20 mouse cellular contexts compared by ENCODE assay signal in the genomic region with DNA sequence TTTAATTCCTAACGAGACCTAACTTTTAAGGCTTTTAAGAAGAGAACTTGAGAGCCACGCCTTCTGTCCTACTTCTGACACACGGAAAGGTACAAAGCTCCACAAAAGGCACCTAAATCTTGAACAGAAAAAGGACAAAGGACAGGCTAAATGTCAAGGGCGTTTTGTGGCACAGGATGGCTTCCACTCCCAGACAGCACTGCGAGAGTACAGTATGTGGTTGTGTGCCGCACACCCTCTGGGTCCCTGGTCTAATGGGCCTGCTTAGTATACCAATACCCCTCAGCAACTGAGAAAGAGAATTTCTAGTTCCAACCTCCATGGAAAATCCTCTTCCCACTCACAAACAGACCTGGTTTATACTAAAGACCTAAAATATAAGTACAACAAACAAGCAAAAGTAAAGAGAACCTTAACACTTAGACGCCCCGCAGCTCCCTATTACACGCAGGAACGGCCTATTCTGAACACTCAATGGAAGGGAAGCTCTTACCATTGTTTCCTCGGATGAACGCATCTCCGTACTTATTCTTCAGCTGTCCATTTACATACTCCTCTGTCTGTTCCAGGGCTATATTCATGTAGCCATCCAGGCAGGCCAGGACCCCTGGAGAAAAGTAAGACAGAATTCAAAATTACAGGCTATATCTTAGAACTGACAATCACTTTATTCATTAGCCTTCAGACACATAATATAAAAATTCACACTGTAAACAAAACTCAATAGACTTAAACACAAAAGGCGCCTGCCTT. TPM values are rescaled to one million over a fixed set of nuclear protein-coding genes. Genes with fewer than 3 reads are reported as not detected.
DNase-seq lines count a peak whose midpoint lies in the region; ATAC-seq lines count a peak whose summit lies in the region.
"Had no signal": no experiment of that assay in that cellular context is flagged by ENCODE, and none has a peak within 500 bp of the region (broad histone marks: within the 10 kb centered on the region; RNA-seq: fewer than 3 reads in every experiment).

No protein-coding gene starts in this region.

- intact Hi-C loops in left cerebral cortex, postnatal 14 days (cut with DNase I), result no loop called here

- ATAC-seq in liver, embryonic 11.5 days (replicated peaks; ENCODE audit: low FRiP score), result no peak
- no peak for ATAC-seq in liver, embryonic 12.5 days
- ATAC-seq in forebrain, embryonic 15.5 days (replicated peaks), result peak; percentile 21; the same call in 1 of the 2 replicates
- peak; percentile 55; the same call in 1 of the 2 replicates for ATAC-seq in hindbrain, embryonic 11.5 days (ENCODE audit: low FRiP score)
- ATAC-seq in midbrain, embryonic 15.5 days (replicated peaks), result no peak
- ATAC-seq: liver, postnatal 0 days had no signal

- no peak overlapping the region for H3K4me2 ChIP-seq in liver, embryonic 11.5 days
- H3K4me2 ChIP-seq in liver, embryonic 12.5 days, result no peak overlapping the region
- H3K4me2 ChIP-seq in forebrain, embryonic 15.5 days (replicated peaks), result no peak overlapping the region
- no peak overlapping the region for H3K4me2 ChIP-seq in hindbrain, embryonic 11.5 days (replicated peaks; ENCODE audit: low read depth, low read length)
- no peak overlapping the region for H3K4me2 ChIP-seq in midbrain, embryonic 15.5 days
- H3K4me2 ChIP-seq: embryonic facial prominence, embryonic 13.5 days; heart, embryonic 13.5 days; limb, embryonic 12.5 days had no signal

- H3K27ac ChIP-seq in liver, embryonic 11.5 days (ENCODE audit: low read depth, low read length), result no peak overlapping the region
- no peak overlapping the region for H3K27ac ChIP-seq in liver, embryonic 12.5 days
- peak overlapping the region; percentile 31; the same call in 1 of the 2 replicates for H3K27ac ChIP-seq in forebrain, embryonic 15.5 days (replicated peaks)
- H3K27ac ChIP-seq in hindbrain, embryonic 11.5 days (ENCODE audit: low read depth, low read length), result peak overlapping the region; percentile 55
- H3K27ac ChIP-seq in midbrain, embryonic 15.5 days, result peak overlapping the region; percentile 36; the same call in 1 of the 2 replicates
- H3K27ac ChIP-seq: embryonic facial prominence, embryonic 13.5 days; heart, embryonic 13.5 days; left cerebral cortex, adult 2 months; limb, embryonic 12.5 days had no signal

- H3K36me3 ChIP-seq in liver, embryonic 11.5 days (ENCODE audit: control insufficient read depth, insufficient read depth, low read length), result peaks cover 48% of the 10 kb centered on the region
- H3K36me3 ChIP-seq in liver, embryonic 12.5 days, result peaks cover 89% of the 10 kb centered on the region
- H3K36me3 ChIP-seq in forebrain, embryonic 15.5 days, result peaks cover 40% of the 10 kb centered on the region
- H3K36me3 ChIP-seq in hindbrain, embryonic 11.5 days (ENCODE audit: control insufficient read depth, insufficient read depth, low read length), result peaks cover 14% of the 10 kb centered on the region
- H3K36me3 ChIP-seq in midbrain, embryonic 15.5 days (replicated peaks), result peaks cover 21% of the 10 kb centered on the region

- 91% methylated on average over 14 of the region's 14 CpGs for WGBS in liver, embryonic 11.5 days
- WGBS in liver, embryonic 12.5 days (ENCODE audit: insufficient replicate concordance), result 89% methylated on average over 14 of the region's 14 CpGs
- 66% methylated on average over 14 of the region's 14 CpGs for WGBS in forebrain, embryonic 15.5 days
- 78% methylated on average over 14 of the region's 14 CpGs for WGBS in hindbrain, embryonic 11.5 days
- WGBS in midbrain, embryonic 15.5 days, result 65% methylated on average over 14 of the region's 14 CpGs

- DNase-seq in liver, embryonic 11.5 days (ENCODE audit: low spot score), result peak; percentile 4
- DNase-seq in hindbrain, embryonic 11.5 days (ENCODE audit: low spot score), result no peak
- no peak for DNase-seq in left cerebral cortex, postnatal 14 days (ENCODE audit: low spot score in 2 of 2)
- no peak for DNase-seq in cerebellum, adult 8-10 months
- DNase-seq: adrenal gland, adult 2 months; heart, postnatal 36 days; kidney, adult 18-20 months; kidney, postnatal 10 days; lung, postnatal 14 days; spleen, adult 18-20 months; thymus, adult 18-20 months had no signal

- no peaks in the 10 kb centered on the region for H3K9me3 ChIP-seq in liver, embryonic 11.5 days (ENCODE audit: control insufficient read depth, low read length)
- no peaks in the 10 kb centered on the region for H3K9me3 ChIP-seq in liver, embryonic 12.5 days (replicated peaks)
- no peaks in the 10 kb centered on the region for H3K9me3 ChIP-seq in forebrain, embryonic 15.5 days
- H3K9me3 ChIP-seq in hindbrain, embryonic 11.5 days (ENCODE audit: control insufficient read depth, low read length), result no peaks in the 10 kb centered on the region
- H3K9me3 ChIP-seq in midbrain, embryonic 15.5 days, result no peaks in the 10 kb centered on the region
- H3K9me3 ChIP-seq: embryonic facial prominence, embryonic 13.5 days; heart, embryonic 13.5 days; limb, embryonic 12.5 days; megakaryocyte, embryonic 14.5 days had no signal

- H3K4me1 ChIP-seq in liver, embryonic 11.5 days (replicated peaks; ENCODE audit: control insufficient read depth, insufficient read depth, low read length), result no peaks in the 10 kb centered on the region
- peaks cover 10% of the 10 kb centered on the region for H3K4me1 ChIP-seq in liver, embryonic 12.5 days
- peaks cover 15% of the 10 kb centered on the region for H3K4me1 ChIP-seq in forebrain, embryonic 15.5 days
- 0 out of 2 replicates have a peak, but pooled peaks cover 2% of the 10 kb centered on the region for H3K4me1 ChIP-seq in hindbrain, embryonic 11.5 days (replicated peaks; ENCODE audit: control insufficient read depth, insufficient read depth, low read length)
- no peaks in the 10 kb centered on the region for H3K4me1 ChIP-seq in midbrain, embryonic 15.5 days
- H3K4me1 ChIP-seq: embryonic facial prominence, embryonic 13.5 days; heart, embryonic 13.5 days; limb, embryonic 12.5 days had no signal

- H3K4me3 ChIP-seq in liver, embryonic 11.5 days (ENCODE audit: low read depth, low read length), result no peak overlapping the region
- no peak overlapping the region for H3K4me3 ChIP-seq in liver, embryonic 12.5 days
- no peak overlapping the region for H3K4me3 ChIP-seq in forebrain, embryonic 15.5 days
- no peak overlapping the region for H3K4me3 ChIP-seq in hindbrain, embryonic 11.5 days (ENCODE audit: low read depth, low read length)
- no peak overlapping the region for H3K4me3 ChIP-seq in midbrain, embryonic 15.5 days
- H3K4me3 ChIP-seq: embryonic facial prominence, embryonic 13.5 days; heart, embryonic 13.5 days; left cerebral cortex, adult 2 months; limb, embryonic 12.5 days; megakaryocyte, embryonic 14.5 days had no signal

- no peak overlapping the region for H3K9ac ChIP-seq in liver, embryonic 11.5 days (ENCODE audit: low read depth, low read length)
- H3K9ac ChIP-seq in liver, embryonic 12.5 days, result no peak overlapping the region
- no peak overlapping the region for H3K9ac ChIP-seq in forebrain, embryonic 15.5 days (replicated peaks)
- H3K9ac ChIP-seq in hindbrain, embryonic 11.5 days (ENCODE audit: low read depth, low read length), result no peak overlapping the region
- no peak overlapping the region for H3K9ac ChIP-seq in midbrain, embryonic 15.5 days
- H3K9ac ChIP-seq: embryonic facial prominence, embryonic 13.5 days; heart, embryonic 13.5 days; limb, embryonic 12.5 days; liver, postnatal 0 days had no signal

- no peaks in the 10 kb centered on the region for H3K27me3 ChIP-seq in liver, embryonic 11.5 days (replicated peaks; ENCODE audit: control insufficient read depth, insufficient read depth, low read length)
- H3K27me3 ChIP-seq in liver, embryonic 12.5 days (replicated peaks), result no peaks in the 10 kb centered on the region
- H3K27me3 ChIP-seq in forebrain, embryonic 15.5 days, result no peaks in the 10 kb centered on the region
- no peaks in the 10 kb centered on the region for H3K27me3 ChIP-seq in hindbrain, embryonic 11.5 days (ENCODE audit: control insufficient read depth, insufficient read depth, low read length)
- H3K27me3 ChIP-seq in midbrain, embryonic 15.5 days (replicated peaks), result no peaks in the 10 kb centered on the region
- H3K27me3 ChIP-seq: embryonic facial prominence, embryonic 13.5 days; heart, embryonic 13.5 days; limb, embryonic 12.5 days; megakaryocyte, embryonic 14.5 days had no signal

RNA-seq across cellular contexts. Expression of gene Lsm6, which starts 11.3 kb away (rescaled TPM):
- 189 and 224 TPM in 2 replicates for polyA plus RNA-seq in liver, embryonic 11.5 days (2014; fragmentation: Nextera tagmentation; extraction: Ambion mirVana)
- 127 and 135 TPM in 2 replicates for polyA plus RNA-seq in liver, embryonic 12.5 days (2016; fragmentation: Nextera tagmentation; extraction: Ambion mirVana)
- 164 and 165 TPM in 2 replicates for polyA plus RNA-seq in forebrain, embryonic 15.5 days (2015; fragmentation: Nextera tagmentation; extraction: Ambion mirVana)
- 220 and 233 TPM in 2 replicates for polyA plus RNA-seq in hindbrain, embryonic 11.5 days (2014; fragmentation: Nextera tagmentation; extraction: Ambion mirVana)
- 135 and 140 TPM in 2 replicates for polyA plus RNA-seq in midbrain, embryonic 15.5 days (2015; fragmentation: Nextera tagmentation; extraction: Ambion mirVana)
- total RNA-seq in left cerebral cortex, postnatal 14 days (2021), result 10 to 100 TPM; 46.4 to 48.8 TPM

Comparison
In these comparisons a context has a peak if more than half of its experiments do, and no peak if none do; other contexts are left out.
1. ATAC-seq: peak in forebrain, embryonic 15.5 days (single experiment) and hindbrain, embryonic 11.5 days (single experiment); none in liver, embryonic 11.5 days (single experiment), liver, embryonic 12.5 days (single experiment) and midbrain, embryonic 15.5 days (single experiment).
2. H3K27ac ChIP-seq: peak in forebrain, embryonic 15.5 days (single experiment), hindbrain, embryonic 11.5 days (single experiment) and midbrain, embryonic 15.5 days (single experiment); none in liver, embryonic 11.5 days (single experiment) and liver, embryonic 12.5 days (single experiment).